Mouse (Mus musculus) midbrain, postnatal 0 days (tissue): ENCODE data around the gene Phb2. TPM values are rescaled to one million over a fixed set of nuclear protein-coding genes. Genes with fewer than 3 reads are reported as not detected.
A peak's percentile ranks its signal among the peaks of the same experiment; 100 is the strongest.

Source experiments
- ATAC-seq: fragments of 200-750 bp; cut with Nextera tagmentation; 2 replicates; pipeline ENCODE4 v1.8.0; 2017; ENCODE audit warnings: moderate number of reproducible peaks, mild to moderate bottlenecking, moderate TSS enrichment, moderate library complexity; ENCODE audit not compliant: low FRiP score
- DNase-seq: peaks from one replicate; pipeline ENCODE4 v3.0.0-alpha.2; 2015; ENCODE audit warnings: low spot score
- H3K27ac ChIP-seq: fragments of 300-500 bp; sonication (generic); 2 replicates; pipeline ENCODE4 v1.5.1; 2014; ENCODE audit warnings: low read depth, mild to moderate bottlenecking, low read length, mixed read lengths
- H3K27me3 ChIP-seq: fragments of 300-500 bp; sonication (generic); 2 replicates; pipeline ENCODE4 v1.6.1; 2014; ENCODE audit warnings: low read length, control low read depth, mixed read lengths; ENCODE audit not compliant: insufficient read depth
- H3K36me3 ChIP-seq: fragments of 300-500 bp; sonication (generic); 2 replicates; pipeline ENCODE4 v1.6.1; 2014; ENCODE audit warnings: low read length, control low read depth, mixed read lengths; ENCODE audit not compliant: insufficient read depth
- H3K4me1 ChIP-seq: fragments of 300-500 bp; sonication (generic); 2 replicates; pipeline ENCODE4 v1.6.1; 2014; ENCODE audit warnings: mild to moderate bottlenecking, control low read depth, antibody characterized with exemption, low read length, mixed read lengths; ENCODE audit not compliant: insufficient read depth
- H3K4me2 ChIP-seq: fragments of 300-500 bp; sonication (generic); 2 replicates; pipeline ENCODE4 v1.6.1; 2014; ENCODE audit warnings: low read depth, mild to moderate bottlenecking, low read length, mixed read lengths; ENCODE audit not compliant: poor library complexity, severe bottlenecking
- H3K4me3 ChIP-seq: fragments of 300-500 bp; sonication (generic); 2 replicates; pipeline ENCODE4 v1.5.1; 2014; ENCODE audit warnings: low read depth, mild to moderate bottlenecking, low read length, moderate library complexity
- H3K9ac ChIP-seq: fragments of 300-500 bp; sonication (generic); replicated peaks from 2 replicates; pipeline ENCODE4 v1.6.1; 2014; ENCODE audit warnings: mild to moderate bottlenecking, low read length, moderate library complexity, mixed read lengths; ENCODE audit not compliant: poor library complexity, severe bottlenecking
- H3K9me3 ChIP-seq: fragments of 300-500 bp; sonication (generic); 2 replicates; pipeline ENCODE4 v1.6.1; 2016; ENCODE audit warnings: low read length, control low read depth
- CTCF ChIP-seq: IDR thresholded peaks from 2 replicates; pipeline ENCODE4 v1.5.1; 2016; ENCODE audit warnings: antibody characterized with exemption, mild to moderate bottlenecking
- WGBS: fragments of 180-500 bp; shearing (Covaris S2); extraction: QIAGEN DNeasy Blood & Tissue Kit; methylation state at CpG from one replicate; pipeline ENCODE4 v1.1.7; 2014; 5-methylcytosine and 5-hydroxymethylcytosine counted together
- microRNA counts: library from miRNA; unstranded; fragments of <30 nt; microRNA quantifications from one replicate; lab custom pipeline; 2015
- microRNA-seq: library from miRNA; unstranded; fragments of <30 nt; microRNA quantifications from one replicate; pipeline ENCODE4, GENCODE M21; 2016; ENCODE audit warnings: borderline number of aligned reads
- polyA plus RNA-seq: library from polyadenylated mRNA; unstranded; fragments of >200 nt; fragmentation: Nextera tagmentation; extraction: Ambion mirVana; gene quantifications from 2 replicates; pipeline ENCODE4 v1.2.1, GENCODE M21; 2015
- total RNA-seq: library from RNA; depleted of rRNA; stranded (reverse); fragments of >200 nt; gene quantifications from 2 replicates; pipeline ENCODE4 v1.2.3, GENCODE M21; 2014; rRNA removed

Gene Phb2
- total and polyA plus RNA-seq, 2 experiments from 2014 or later: 230 to 265 TPM

DNA sequence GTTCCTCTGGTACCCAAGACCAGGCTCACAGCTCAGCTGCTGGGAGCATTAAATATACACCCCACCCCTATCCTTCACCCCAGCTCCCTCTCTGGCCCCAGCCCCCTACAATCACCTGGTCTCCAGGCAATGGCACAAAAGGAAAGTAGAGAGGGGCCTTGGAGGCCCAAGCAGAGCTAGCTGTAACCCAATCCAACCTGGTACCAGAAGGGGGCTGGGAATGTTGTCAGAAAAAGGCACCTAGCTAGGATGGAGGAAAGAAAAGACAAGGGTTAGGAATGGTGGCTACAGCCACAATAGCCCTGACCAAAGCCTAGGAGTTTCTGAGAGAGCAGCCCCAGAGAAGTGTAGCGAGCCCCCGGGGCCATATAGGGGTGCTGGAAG lies 46.7 kb downstream of the Phb2 start:
- DNase-seq (no peak), ATAC-seq (no peak)
- Histone ChIP-seq H3K27me3 (no peaks in the 10 kb centered on the region), H3K4me3 (no peak overlapping the region), H3K27ac (peak overlapping the region; percentile 97), H3K4me2 (no peak overlapping the region), H3K36me3 (peaks cover 14% of the 10 kb centered on the region), H3K9me3 (no peaks in the 10 kb centered on the region), H3K4me1 (peaks cover 26% of the 10 kb centered on the region), H3K9ac (no peak overlapping the region)
- TF ChIP-seq CTCF: no peak
- WGBS: 62% methylated on average over 2 of the region's 2 CpGs

DNA sequence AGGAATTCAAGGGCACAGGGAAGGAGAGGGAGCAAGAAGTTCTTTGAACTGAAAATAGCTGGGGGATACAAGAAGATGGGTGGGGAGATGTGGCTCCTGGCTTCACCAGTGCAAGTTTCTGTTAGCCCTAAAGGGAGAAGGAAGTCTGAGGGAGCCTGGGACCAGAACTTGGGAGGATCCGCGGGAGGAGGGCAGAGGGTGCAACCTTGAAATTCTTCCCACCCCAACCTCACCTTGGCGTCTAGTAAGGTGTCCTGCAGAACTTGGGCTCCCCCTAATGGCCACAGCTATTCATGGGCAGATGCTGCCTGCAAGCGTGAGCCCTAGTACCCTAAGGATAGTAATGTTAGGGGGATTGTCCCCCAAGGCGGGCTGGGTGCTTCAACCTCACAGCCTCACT lies 47.1 kb downstream of the Phb2 start:
- Histone ChIP-seq H3K27me3 (no peaks in the 10 kb centered on the region), H3K9me3 (no peaks in the 10 kb centered on the region), H3K36me3 (peaks cover 14% of the 10 kb centered on the region), H3K9ac (no peak overlapping the region), H3K4me1 (peaks cover 23% of the 10 kb centered on the region), H3K27ac (peak overlapping the region; percentile 97; the same call in 1 of the 2 replicates), H3K4me3 (no peak overlapping the region), H3K4me2 (no peak overlapping the region)
- WGBS: 8% methylated on average over 5 of the region's 5 CpGs
- peak; percentile 79 for TF ChIP-seq CTCF
- DNase-seq: peak; percentile 75
- no peak for ATAC-seq

DNA sequence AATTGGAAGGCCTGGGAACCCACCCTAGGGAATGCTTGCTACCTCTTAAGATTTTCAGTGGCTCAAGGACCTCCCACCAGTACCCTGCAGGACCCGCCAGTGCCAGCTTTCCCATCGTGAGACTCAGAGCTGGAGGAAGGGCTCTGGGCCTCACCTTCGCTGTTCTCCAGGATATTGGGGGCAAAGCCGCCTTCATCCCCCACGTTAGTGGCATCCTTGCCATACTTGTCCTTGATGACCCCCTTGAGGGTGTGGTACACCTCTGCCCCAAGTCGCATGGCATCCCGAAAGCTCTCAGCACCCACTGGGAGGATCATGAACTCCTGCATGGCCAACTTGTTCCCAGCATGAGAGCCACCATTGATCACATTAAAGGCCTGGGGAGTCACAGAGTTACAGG lies 53.8 kb downstream of the Phb2 start:
- Histone ChIP-seq H3K27ac (no peak overlapping the region), H3K36me3 (peaks cover 11% of the 10 kb centered on the region), H3K9me3 (no peaks in the 10 kb centered on the region), H3K4me3 (no peak overlapping the region), H3K9ac (no peak overlapping the region), H3K4me1 (peaks cover 15% of the 10 kb centered on the region; the same call in 1 of the 2 replicates), H3K27me3 (no peaks in the 10 kb centered on the region), H3K4me2 (no peak overlapping the region)
- TF ChIP-seq CTCF: no peak
- DNase-seq (no peak), ATAC-seq (no peak)
- 83% methylated on average over 7 of the region's 7 CpGs for WGBS

MicroRNA genes within 50 kb of the gene (microRNA counts, 519-probe panel; counts per million panel counts)
- microRNA mmu-miR-141 (lab: Ali Mortazavi, UCI) (528 counts per million, percentile 58 among the panel's probes with 10 or more counts), microRNA mmu-miR-200c (lab: Ali Mortazavi, UCI) (528 counts per million, percentile 58 among the panel's probes with 10 or more counts)

Small RNA genes lying within 50 kb of the gene (microRNA-seq; reads per million reads assigned to microRNA genes)
- gene Mir141 (21.4 reads per million, percentile 29 among the genes with 10 or more reads in this experiment), gene Mir200c (131 reads per million, percentile 48 among the genes with 10 or more reads in this experiment)

Other genes with a start within 250 kb of the Phb2 start
- gene Clstn3, start 247.5 kb upstream of the Phb2 start, total RNA-seq: 315 and 318 TPM in 2 replicates
- 205 and 226 TPM in 2 replicates for gene Clstn3, start 247.5 kb upstream of the Phb2 start, polyA plus RNA-seq
- gene C1rl, start 219.2 kb upstream of the Phb2 start, total RNA-seq: 0.19 TPM in 1 of 2 replicates, not detected in the other
- gene C1rl, start 219.2 kb upstream of the Phb2 start, polyA plus RNA-seq: 0.16 and 0.35 TPM in 2 replicates
- gene C1ra, start 199.9 kb upstream of the Phb2 start, total RNA-seq: 0.24 and 0.49 TPM in 2 replicates
- 0.42 and 0.54 TPM in 2 replicates for gene C1ra, start 199.9 kb upstream of the Phb2 start, polyA plus RNA-seq
- 0.28 and 0.33 TPM in 2 replicates for gene C1s1, start 170.0 kb upstream of the Phb2 start, total RNA-seq
- gene C1s1, start 170.0 kb upstream of the Phb2 start, polyA plus RNA-seq: 0.48 and 0.83 TPM in 2 replicates
- not detected in 2 replicates for gene C1rb, start 142.0 kb upstream of the Phb2 start, total RNA-seq
- not detected in 2 replicates for gene C1rb, start 142.0 kb upstream of the Phb2 start, polyA plus RNA-seq
- gene C1s2, start 76.3 kb upstream of the Phb2 start, total RNA-seq: 0.09 TPM in 1 of 2 replicates, not detected in the other
- 0.13 and 0.21 TPM in 2 replicates for gene C1s2, start 76.3 kb upstream of the Phb2 start, polyA plus RNA-seq
- gene Lpcat3, start 49.3 kb upstream of the Phb2 start, total RNA-seq: 31.4 and 35.0 TPM in 2 replicates
- 40.0 and 43.2 TPM in 2 replicates for gene Lpcat3, start 49.3 kb upstream of the Phb2 start, polyA plus RNA-seq
- gene Emg1, start 158 bp upstream of the Phb2 start, total RNA-seq: 75.6 and 99.9 TPM in 2 replicates
- gene Emg1, start 158 bp upstream of the Phb2 start, polyA plus RNA-seq: 87.2 and 89.8 TPM in 2 replicates
- 2.3 and 3.4 TPM in 2 replicates for gene Ptpn6, start 26.4 kb downstream of the Phb2 start, total RNA-seq
- 3.2 and 4.0 TPM in 2 replicates for gene Ptpn6, start 26.4 kb downstream of the Phb2 start, polyA plus RNA-seq
- 244 and 246 TPM in 2 replicates for gene Grcc10, start 29.0 kb downstream of the Phb2 start, total RNA-seq
- 710 and 723 TPM in 2 replicates for gene Grcc10, start 29.0 kb downstream of the Phb2 start, polyA plus RNA-seq
- gene Gm45234, start 43.7 kb downstream of the Phb2 start, total RNA-seq: not detected in 2 replicates
- gene Gm45234, start 43.7 kb downstream of the Phb2 start, polyA plus RNA-seq: not detected in 2 replicates
- gene Atn1, start 44.2 kb downstream of the Phb2 start, total RNA-seq: 30.7 and 38.0 TPM in 2 replicates
- gene Atn1, start 44.2 kb downstream of the Phb2 start, polyA plus RNA-seq: 25.5 and 30.4 TPM in 2 replicates
- 221 and 267 TPM in 2 replicates for gene Eno2, start 57.3 kb downstream of the Phb2 start, total RNA-seq
- 175 and 189 TPM in 2 replicates for gene Eno2, start 57.3 kb downstream of the Phb2 start, polyA plus RNA-seq
- gene Lrrc23, start 67.4 kb downstream of the Phb2 start, total RNA-seq: 12.7 and 12.8 TPM in 2 replicates
- gene Lrrc23, start 67.4 kb downstream of the Phb2 start, polyA plus RNA-seq: 6.1 and 9.0 TPM in 2 replicates
- gene Spsb2, start 96.3 kb downstream of the Phb2 start, total RNA-seq: 5.9 and 9.3 TPM in 2 replicates
- 10.2 and 10.9 TPM in 2 replicates for gene Spsb2, start 96.3 kb downstream of the Phb2 start, polyA plus RNA-seq
- 392 and 419 TPM in 2 replicates for gene Tpi1, start 102.0 kb downstream of the Phb2 start, total RNA-seq
- gene Tpi1, start 102.0 kb downstream of the Phb2 start, polyA plus RNA-seq: 415 and 480 TPM in 2 replicates
- gene Usp5, start 117.1 kb downstream of the Phb2 start, total RNA-seq: 218 and 219 TPM in 2 replicates
- gene Usp5, start 117.1 kb downstream of the Phb2 start, polyA plus RNA-seq: 201 and 214 TPM in 2 replicates
- 9.4 and 16.7 TPM in 2 replicates for gene Cdca3, start 117.2 kb downstream of the Phb2 start, total RNA-seq
- 15.0 and 16.0 TPM in 2 replicates for gene Cdca3, start 117.2 kb downstream of the Phb2 start, polyA plus RNA-seq
- 0.52 and 0.66 TPM in 2 replicates for gene Gnb3, start 127.9 kb downstream of the Phb2 start, total RNA-seq
- 0.23 and 1.1 TPM in 2 replicates for gene Gnb3, start 127.9 kb downstream of the Phb2 start, polyA plus RNA-seq
- 67.4 and 74.4 TPM in 2 replicates for gene P3h3, start 145.4 kb downstream of the Phb2 start, total RNA-seq
- gene P3h3, start 145.4 kb downstream of the Phb2 start, polyA plus RNA-seq: 9.8 and 11.2 TPM in 2 replicates
- 198 and 225 TPM in 2 replicates for gene Gpr162, start 151.6 kb downstream of the Phb2 start, total RNA-seq
- gene Gpr162, start 151.6 kb downstream of the Phb2 start, polyA plus RNA-seq: 38.3 and 39.3 TPM in 2 replicates
- 0.19 and 2.8 TPM in 2 replicates for gene Cd4, start 175.9 kb downstream of the Phb2 start, total RNA-seq
- gene Cd4, start 175.9 kb downstream of the Phb2 start, polyA plus RNA-seq: 0.25 and 0.58 TPM in 2 replicates
- 1.1 and 2.1 TPM in 2 replicates for gene Lag3, start 199.4 kb downstream of the Phb2 start, total RNA-seq
- gene Lag3, start 199.4 kb downstream of the Phb2 start, polyA plus RNA-seq: 2.8 and 3.5 TPM in 2 replicates
- 814 and 944 TPM in 2 replicates for gene Ptms, start 207.8 kb downstream of the Phb2 start, total RNA-seq
- gene Ptms, start 207.8 kb downstream of the Phb2 start, polyA plus RNA-seq: 810 TPM in 2 replicates
- gene Mlf2, start 219.1 kb downstream of the Phb2 start, total RNA-seq: 512 and 647 TPM in 2 replicates
- 628 and 643 TPM in 2 replicates for gene Mlf2, start 219.1 kb downstream of the Phb2 start, polyA plus RNA-seq